Mouse (Mus musculus) kidney, embryonic 15.5 days (tissue): ENCODE results near the gene Hcfc1. TPM values are rescaled to one million over a fixed set of nuclear protein-coding genes. Genes with fewer than 3 reads are reported as not detected.

Experiments
- ATAC-seq: fragments of 200-750 bp; cut with Nextera tagmentation; replicated peaks from 2 replicates; pipeline ENCODE4 v1.8.0; 2017; ENCODE audit warnings: moderate TSS enrichment; ENCODE audit not compliant: low FRiP score
- H3K27ac ChIP-seq: fragments of 300-500 bp; sonication (generic); 2 replicates; pipeline ENCODE4 v1.5.1; 2015; ENCODE audit warnings: mild to moderate bottlenecking, inconsistent platforms
- H3K27me3 ChIP-seq: fragments of 300-500 bp; sonication (generic); 2 replicates; pipeline ENCODE4 v1.6.1; 2015; ENCODE audit warnings: inconsistent platforms
- H3K36me3 ChIP-seq: fragments of 300-500 bp; sonication (generic); 2 replicates; pipeline ENCODE4 v1.6.1; 2015; ENCODE audit warnings: inconsistent platforms
- H3K4me1 ChIP-seq: fragments of 300-500 bp; sonication (generic); 2 replicates; pipeline ENCODE4 v1.6.1; 2015; ENCODE audit warnings: inconsistent platforms
- H3K4me2 ChIP-seq: fragments of 300-500 bp; sonication (generic); 2 replicates; pipeline ENCODE4 v1.6.1; 2015; ENCODE audit warnings: moderate library complexity, mild to moderate bottlenecking, inconsistent platforms
- H3K4me3 ChIP-seq: fragments of 300-500 bp; sonication (generic); replicated peaks from 2 replicates; pipeline ENCODE4 v1.5.1; 2015; ENCODE audit warnings: mild to moderate bottlenecking, inconsistent platforms
- H3K9ac ChIP-seq: fragments of 300-500 bp; sonication (generic); 2 replicates; pipeline ENCODE4 v1.6.1; 2015; ENCODE audit warnings: mild to moderate bottlenecking, inconsistent platforms
- H3K9me3 ChIP-seq: fragments of 300-500 bp; sonication (generic); replicated peaks from 2 replicates; pipeline ENCODE4 v1.6.1; 2016; ENCODE audit warnings: inconsistent platforms
- WGBS: fragments of 180-500 bp; shearing (Covaris S2); methylation state at CpG from one replicate; pipeline ENCODE4 v1.1.7; 2015; ENCODE audit warnings: mixed read lengths; 5-methylcytosine and 5-hydroxymethylcytosine counted together
- polyA plus RNA-seq: library from polyadenylated mRNA; unstranded; fragments of >200 nt; fragmentation: Nextera tagmentation; extraction: Ambion mirVana; gene quantifications from 2 replicates; pipeline ENCODE4 v1.2.1, GENCODE M21; 2015

Hcfc1 gene
- polyA plus RNA-seq, result 58.1 and 60.5 TPM in 2 replicates

DNA sequence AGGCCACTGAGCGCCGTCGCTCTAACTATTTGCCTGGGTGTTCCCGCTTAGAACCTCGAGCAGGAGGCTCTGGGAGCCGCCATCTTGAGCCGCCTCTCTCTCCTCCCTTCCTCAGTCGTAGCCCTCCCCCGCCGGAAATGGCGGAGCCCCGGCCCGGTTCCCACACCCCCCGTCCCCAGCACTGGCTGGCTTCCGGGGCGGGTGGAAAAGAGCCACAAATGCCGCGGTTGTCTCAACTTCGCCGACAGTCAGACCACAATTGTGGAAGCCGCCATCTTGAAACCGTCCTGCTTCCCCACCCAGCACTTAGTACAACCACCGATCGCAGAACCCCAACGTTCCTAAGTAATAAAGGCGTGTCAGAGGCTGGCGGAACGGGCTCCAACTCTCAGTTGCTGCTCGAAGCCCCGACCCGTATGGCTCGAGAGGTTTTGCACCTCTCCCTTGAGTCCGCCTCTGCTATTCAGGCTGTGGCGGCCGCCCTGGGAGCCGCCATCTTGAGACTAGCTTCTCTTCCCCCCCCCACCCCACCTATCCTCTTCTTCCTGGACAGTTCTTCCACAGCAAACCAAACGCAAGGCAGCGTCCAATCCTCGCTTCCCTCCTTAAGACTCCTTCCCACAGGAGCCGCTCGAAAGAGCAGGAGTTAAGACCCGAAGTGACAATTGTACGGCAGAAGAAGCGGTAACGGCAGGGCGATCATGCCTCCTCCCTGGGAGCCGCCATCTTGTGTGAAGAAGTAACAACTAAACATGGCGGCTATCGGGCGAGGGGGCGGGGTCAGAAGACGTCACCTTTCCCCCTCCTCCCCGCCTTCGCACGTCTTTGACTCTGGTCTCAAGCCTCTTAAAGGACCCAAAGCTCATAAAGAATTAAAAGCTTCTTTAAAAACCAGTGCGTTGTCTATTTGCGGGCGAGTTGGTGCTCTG lies at the start of gene Hcfc1:
Gene Hcfc1 (minus strand): TSS at position 110 of the 929 bp plus-strand sequence.
- Histone ChIP-seq H3K4me1 (peaks cover 15% of the 10 kb centered on the region), H3K36me3 (peaks cover 7% of the 10 kb centered on the region; the same call in 1 of the 2 replicates), H3K27ac (peak within 1 kb of the TSS; percentile 99), H3K4me3 (peak within 1 kb of the TSS; percentile 73), H3K27me3 (peaks cover 7% of the 10 kb centered on the region), H3K9ac (peak within 1 kb of the TSS; percentile 65), H3K9me3 (no peaks in the 10 kb centered on the region), H3K4me2 (peak within 1 kb of the TSS; percentile 68)
- ATAC-seq, result peak; percentile 73
- 19% methylated on average over 58 of the region's 58 CpGs for WGBS

DNA sequence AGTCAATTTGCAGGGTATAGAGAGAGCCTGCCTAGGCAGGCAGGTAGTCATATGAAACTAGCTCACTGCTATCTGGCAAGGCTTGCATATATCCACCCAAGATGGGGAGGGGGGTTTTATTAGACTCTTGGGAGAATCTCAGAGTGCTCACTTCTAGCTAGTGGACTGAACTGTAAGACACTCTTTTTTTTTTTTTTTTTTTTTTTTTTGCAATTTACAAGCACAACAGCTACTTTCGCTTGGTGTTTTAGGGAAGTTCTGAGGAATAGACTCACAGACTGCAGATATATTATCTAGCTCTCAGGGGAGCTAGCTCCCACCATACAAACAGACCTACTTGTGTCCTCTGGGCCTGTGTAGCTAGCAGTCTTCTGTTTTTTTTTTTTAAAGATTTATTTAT lies 48.4 kb upstream of the Hcfc1 start:
- 0 out of 2 replicates have a peak, but pooled peaks cover 2% of the 10 kb centered on the region for H3K27me3 ChIP-seq
- H3K9me3 ChIP-seq, result no peaks in the 10 kb centered on the region
- H3K4me1 ChIP-seq, result no peaks in the 10 kb centered on the region
- no peak overlapping the region for H3K9ac ChIP-seq
- WGBS, result 91% methylated on average over 1 of the region's 1 CpGs
- H3K4me3 ChIP-seq, result no peak overlapping the region
- no peak overlapping the region for H3K27ac ChIP-seq
- H3K36me3 ChIP-seq, result peaks cover 33% of the 10 kb centered on the region
- no peak overlapping the region for H3K4me2 ChIP-seq
- ATAC-seq, result no peak

DNA sequence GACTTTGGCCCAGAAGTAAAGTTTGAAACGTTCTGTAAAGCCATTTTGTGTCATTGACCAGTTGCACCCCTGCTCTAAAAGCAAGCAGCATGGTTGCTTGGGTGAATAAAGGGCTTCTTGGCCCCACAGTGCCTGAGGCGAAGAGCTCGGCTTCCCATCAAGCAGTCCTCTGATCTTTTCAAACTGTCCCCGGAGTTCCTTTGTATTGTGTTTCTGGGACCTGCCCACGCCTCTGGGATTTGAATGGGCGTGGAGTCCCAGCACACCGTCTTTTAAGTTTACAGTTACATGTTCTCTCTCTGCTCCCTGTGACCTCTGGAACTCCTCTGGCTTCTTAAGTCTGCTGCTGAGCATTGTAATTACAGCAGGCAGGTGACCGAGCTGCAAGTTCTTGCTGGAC lies 41.9 kb upstream of the Hcfc1 start:
- Histone ChIP-seq H3K27ac (no peak overlapping the region), H3K4me2 (no peak overlapping the region), H3K27me3 (0 out of 2 replicates have a peak, but pooled peaks cover 3% of the 10 kb centered on the region), H3K9ac (no peak overlapping the region), H3K9me3 (no peaks in the 10 kb centered on the region), H3K36me3 (no peaks in the 10 kb centered on the region), H3K4me3 (no peak overlapping the region), H3K4me1 (no peaks in the 10 kb centered on the region)
- no peak for ATAC-seq
- WGBS, result 26% methylated on average over 8 of the region's 8 CpGs

DNA sequence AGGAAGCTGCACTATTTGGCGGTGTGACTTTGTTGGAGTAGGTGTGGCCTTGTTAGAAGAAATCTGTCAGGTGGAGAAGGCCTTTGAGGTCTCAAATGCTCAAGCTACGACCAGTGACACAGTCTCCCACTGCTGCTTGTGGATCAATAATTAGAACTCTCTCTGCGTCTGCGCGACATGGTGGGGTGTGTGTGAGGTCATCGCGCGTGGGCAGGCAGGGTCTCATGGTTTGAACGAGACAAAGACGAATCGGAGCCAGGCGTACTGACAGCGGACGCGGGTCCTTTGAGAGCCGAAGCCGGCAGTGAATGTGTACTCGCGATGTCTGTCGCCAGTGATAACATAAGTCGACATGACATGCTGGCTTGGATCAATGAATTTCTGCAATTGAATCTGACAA lies 40.2 kb upstream of the Hcfc1 start:
- Histone ChIP-seq H3K9ac (no peak overlapping the region), H3K36me3 (no peaks in the 10 kb centered on the region), H3K9me3 (no peaks in the 10 kb centered on the region), H3K27ac (no peak overlapping the region), H3K4me3 (no peak overlapping the region), H3K4me2 (no peak overlapping the region), H3K27me3 (0 out of 2 replicates have a peak, but pooled peaks cover 3% of the 10 kb centered on the region), H3K4me1 (no peaks in the 10 kb centered on the region)
- WGBS, result 87% methylated on average over 21 of the region's 21 CpGs
- ATAC-seq, result no peak

DNA sequence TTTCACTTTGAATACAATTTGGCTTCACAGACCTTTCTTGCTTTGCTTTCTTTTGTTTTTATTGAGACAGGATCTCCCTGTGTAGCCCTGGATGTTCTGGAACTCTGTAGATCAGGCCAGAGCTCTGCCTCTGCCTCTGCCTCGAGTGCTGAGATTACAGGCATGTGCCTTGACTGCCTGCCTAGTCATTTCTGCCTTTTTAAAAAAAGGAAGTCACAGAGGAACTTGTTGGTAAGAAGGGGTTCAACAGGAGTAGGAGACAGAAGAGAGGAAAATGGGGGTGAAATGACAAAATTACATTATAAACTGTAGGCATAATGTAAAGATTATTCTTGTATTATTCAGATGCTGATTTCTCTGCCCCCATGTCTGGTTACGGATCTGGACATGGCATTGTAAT lies 37.5 kb upstream of the Hcfc1 start:
- H3K9ac ChIP-seq, result no peak overlapping the region
- no peaks in the 10 kb centered on the region for H3K36me3 ChIP-seq
- ATAC-seq, result no peak
- H3K4me1 ChIP-seq, result no peaks in the 10 kb centered on the region; the same call in 1 of the 2 replicates
- H3K27me3 ChIP-seq, result 0 out of 2 replicates have a peak, but pooled peaks cover 3% of the 10 kb centered on the region
- no peak overlapping the region for H3K27ac ChIP-seq
- WGBS, result 72% methylated on average over 2 of the region's 2 CpGs
- no peaks in the 10 kb centered on the region for H3K9me3 ChIP-seq
- no peak overlapping the region for H3K4me2 ChIP-seq
- no peak overlapping the region for H3K4me3 ChIP-seq

DNA sequence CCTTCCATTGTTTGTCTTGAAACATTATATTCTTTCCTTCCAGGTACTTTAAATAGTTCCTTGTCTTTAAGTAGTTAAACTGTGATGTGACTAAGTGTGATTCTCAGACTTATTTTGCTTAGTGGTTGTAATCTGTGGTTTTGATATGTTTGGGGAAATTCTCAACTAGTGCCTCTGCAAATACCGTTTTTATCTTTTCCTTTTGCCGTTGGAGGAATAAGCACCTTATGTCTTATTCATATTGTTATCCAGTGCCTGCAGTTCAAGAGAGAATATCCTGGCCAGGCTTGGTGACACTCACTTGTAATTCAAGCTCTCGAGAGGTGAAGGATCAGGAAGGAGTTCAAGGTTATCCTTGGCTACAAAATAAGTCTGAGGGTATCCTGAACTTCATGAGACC lies 34.9 kb upstream of the Hcfc1 start:
- Histone ChIP-seq H3K9ac (no peak overlapping the region), H3K4me2 (no peak overlapping the region), H3K4me3 (no peak overlapping the region), H3K27ac (no peak overlapping the region), H3K36me3 (no peaks in the 10 kb centered on the region), H3K27me3 (no peaks in the 10 kb centered on the region; the same call in 1 of the 2 replicates), H3K4me1 (no peaks in the 10 kb centered on the region; the same call in 1 of the 2 replicates), H3K9me3 (no peaks in the 10 kb centered on the region)
- WGBS, result 58% methylated on average over 3 of the region's 3 CpGs
- ATAC-seq, result no peak

DNA sequence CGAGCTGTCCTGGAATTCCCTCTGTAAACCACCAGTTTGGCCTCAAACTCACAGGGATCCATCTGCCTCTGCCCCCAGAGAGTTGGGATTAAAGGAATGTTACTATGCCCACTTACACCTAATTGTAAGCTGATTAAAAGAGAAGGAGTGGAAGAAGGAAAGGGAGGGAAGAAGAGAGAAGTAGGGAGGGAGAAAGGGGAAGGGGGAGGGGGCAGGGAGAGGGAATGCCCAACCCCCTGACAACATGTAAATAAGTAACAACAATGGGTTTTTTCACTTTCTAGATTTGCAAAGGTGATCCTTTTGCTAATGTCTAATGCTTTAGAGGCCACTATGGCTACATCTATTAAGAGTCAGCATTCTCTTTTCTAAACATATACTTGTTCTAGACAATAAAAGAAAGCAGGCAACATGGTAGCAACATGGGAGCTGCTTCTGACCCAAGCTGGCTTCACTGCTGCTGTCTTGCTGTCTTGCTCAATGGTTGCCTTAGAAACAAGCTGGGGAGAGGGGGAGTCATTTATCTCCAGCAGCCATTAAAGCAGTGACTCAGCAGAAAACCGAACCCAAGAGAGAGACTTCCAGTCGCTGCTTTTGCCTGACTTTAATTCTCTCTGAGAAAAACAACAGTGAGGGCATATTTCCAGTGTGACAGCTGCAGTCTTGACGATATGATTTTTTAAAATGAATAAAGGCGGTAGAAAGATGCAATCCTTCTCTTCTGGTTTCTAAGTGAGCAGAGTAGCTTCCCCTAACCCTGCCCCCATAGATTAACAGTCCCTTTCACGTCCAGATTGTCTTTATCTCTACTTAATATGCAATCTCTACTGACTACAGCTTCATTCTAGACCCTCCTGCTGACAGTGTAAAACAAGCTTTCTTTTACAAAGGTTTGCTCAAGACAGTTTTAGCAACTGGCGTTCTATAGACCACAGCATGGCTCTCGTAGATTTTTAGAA lies 33.0 kb upstream of the Hcfc1 start:
- H3K27ac ChIP-seq, result peak overlapping the region; percentile 58; the same call in 1 of the 2 replicates
- WGBS, result 29% methylated on average over 8 of the region's 8 CpGs
- H3K4me2 ChIP-seq, result peak overlapping the region; percentile 30; the same call in 1 of the 2 replicates
- H3K27me3 ChIP-seq, result no peaks in the 10 kb centered on the region; the same call in 1 of the 2 replicates
- no peak overlapping the region for H3K4me3 ChIP-seq
- H3K4me1 ChIP-seq, result no peaks in the 10 kb centered on the region; the same call in 1 of the 2 replicates
- H3K36me3 ChIP-seq, result no peaks in the 10 kb centered on the region
- no peaks in the 10 kb centered on the region for H3K9me3 ChIP-seq
- ATAC-seq, result peak; percentile 87
- no peak overlapping the region for H3K9ac ChIP-seq

DNA sequence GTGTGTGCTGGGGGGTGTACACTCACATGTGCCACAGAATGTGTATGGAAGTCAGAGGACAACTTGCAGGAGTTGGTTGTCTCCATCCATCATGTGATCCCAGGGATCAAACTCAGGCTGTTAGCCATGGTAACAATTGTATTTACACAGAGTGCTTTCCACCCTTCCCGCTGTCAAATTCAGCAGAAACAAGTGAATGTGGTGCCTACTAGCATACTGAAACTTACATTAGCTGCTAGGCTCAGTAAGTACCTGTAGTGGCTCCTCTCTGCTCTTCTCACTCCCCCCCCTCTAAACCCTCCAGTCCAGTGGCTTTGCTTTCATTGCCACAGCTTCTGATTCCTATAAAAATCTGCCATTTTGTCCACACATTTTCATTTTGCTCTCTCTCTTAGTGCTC lies 11.6 kb upstream of the Hcfc1 start:
- 59% methylated on average over 1 of the region's 1 CpGs for WGBS
- H3K4me2 ChIP-seq, result no peak overlapping the region
- H3K9ac ChIP-seq, result no peak overlapping the region
- no peaks in the 10 kb centered on the region for H3K36me3 ChIP-seq
- H3K4me3 ChIP-seq, result no peak overlapping the region
- H3K27ac ChIP-seq, result no peak overlapping the region
- ATAC-seq, result no peak
- H3K27me3 ChIP-seq, result 0 out of 2 replicates have a peak, but pooled peaks cover 6% of the 10 kb centered on the region
- H3K4me1 ChIP-seq, result no peaks in the 10 kb centered on the region
- no peaks in the 10 kb centered on the region for H3K9me3 ChIP-seq

DNA sequence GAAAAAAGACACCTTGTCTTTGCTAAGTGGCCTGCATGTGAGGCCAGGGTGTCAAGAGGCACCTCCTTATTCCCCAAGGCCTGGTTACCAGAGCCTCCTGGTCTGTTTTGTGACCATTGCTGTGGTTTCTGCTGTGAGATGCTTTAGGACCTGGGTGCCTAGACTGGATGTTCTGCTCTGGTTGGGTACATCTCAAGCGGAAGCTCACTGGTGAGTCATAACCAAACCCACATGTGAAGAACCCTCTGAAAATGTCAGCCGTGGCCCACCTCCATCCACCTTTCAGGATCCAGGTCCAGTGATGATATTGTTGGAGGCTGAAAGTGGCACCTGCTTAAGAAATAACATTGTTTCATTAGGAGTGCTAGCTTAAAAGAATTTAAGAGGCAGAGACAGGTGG lies 10.1 kb upstream of the Hcfc1 start:
- ATAC-seq, result no peak

DNA sequence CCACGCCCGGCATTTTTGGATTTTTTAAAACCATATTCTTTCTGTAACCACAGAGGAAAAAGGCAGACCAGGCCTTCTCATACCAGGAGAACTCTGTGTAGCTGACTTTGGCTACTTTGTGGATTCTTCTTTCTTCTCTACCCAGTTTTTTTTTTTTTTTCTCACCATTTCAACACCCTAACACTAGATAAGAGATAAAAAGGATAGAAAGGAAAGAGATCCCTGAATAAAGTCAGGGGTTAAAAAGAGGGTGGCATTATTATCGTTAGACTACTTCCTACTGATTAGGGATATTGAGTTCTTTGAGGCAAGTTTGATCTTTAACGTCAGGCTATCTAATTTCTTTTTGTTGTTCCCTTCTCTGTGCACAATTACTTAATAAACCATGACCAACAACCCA lies 6.6 kb upstream of the Hcfc1 start:
- H3K9me3 ChIP-seq, result no peaks in the 10 kb centered on the region
- no peaks in the 10 kb centered on the region for H3K4me1 ChIP-seq

More for the DNA sequence above, 10.1 kb upstream of the Hcfc1 start:
- H3K4me1 ChIP-seq, result no peaks in the 10 kb centered on the region
- no peak overlapping the region for H3K4me3 ChIP-seq
- H3K9ac ChIP-seq, result no peak overlapping the region
- 0 out of 2 replicates have a peak, but pooled peaks cover 6% of the 10 kb centered on the region for H3K27me3 ChIP-seq
- no peaks in the 10 kb centered on the region for H3K9me3 ChIP-seq
- no peak overlapping the region for H3K27ac ChIP-seq
- 98% methylated on average over 2 of the region's 2 CpGs for WGBS
- no peaks in the 10 kb centered on the region for H3K36me3 ChIP-seq
- no peak overlapping the region for H3K4me2 ChIP-seq

DNA sequence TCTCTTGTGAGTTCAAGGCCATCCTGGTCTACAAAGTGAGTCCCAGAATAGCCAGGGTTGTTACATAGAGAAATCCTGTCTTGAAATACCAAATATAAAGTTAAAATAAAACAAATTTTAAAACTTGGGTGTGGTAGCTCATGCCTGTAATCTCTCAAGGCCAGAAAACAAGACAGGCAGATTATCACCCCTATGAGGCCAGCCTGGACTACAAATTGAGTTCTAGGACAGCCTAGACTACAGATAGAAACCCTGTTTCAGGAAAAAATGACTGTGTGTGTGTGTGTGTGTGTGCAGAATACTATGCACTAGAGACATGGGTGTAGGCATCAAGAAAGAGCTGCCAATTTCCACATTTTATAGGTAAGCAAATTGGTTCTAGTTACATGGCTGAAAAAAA lies 4.6 kb upstream of the Hcfc1 start:
- no peaks in the 10 kb centered on the region for H3K9me3 ChIP-seq
- H3K4me2 ChIP-seq, result no peak overlapping the region
- H3K4me3 ChIP-seq, result no peak overlapping the region
- no peak overlapping the region for H3K27ac ChIP-seq
- no peaks in the 10 kb centered on the region for H3K4me1 ChIP-seq
- peaks cover 7% of the 10 kb centered on the region for H3K27me3 ChIP-seq
- no peak overlapping the region for H3K9ac ChIP-seq
- no peaks in the 10 kb centered on the region for H3K36me3 ChIP-seq
- no peak for ATAC-seq

More for the DNA sequence above, 6.6 kb upstream of the Hcfc1 start:
- WGBS, result 77% methylated on average over 4 of the region's 4 CpGs
- 0 out of 2 replicates have a peak, but pooled peaks cover 6% of the 10 kb centered on the region for H3K27me3 ChIP-seq
- H3K27ac ChIP-seq, result no peak overlapping the region
- no peak overlapping the region for H3K4me3 ChIP-seq
- no peak for ATAC-seq
- H3K9ac ChIP-seq, result no peak overlapping the region
- no peaks in the 10 kb centered on the region for H3K36me3 ChIP-seq
- H3K4me2 ChIP-seq, result no peak overlapping the region
